Mouse (Mus musculus) liver, embryonic 14.5 days (tissue): ENCODE results near the gene Mad2l1bp. TPM values are rescaled to one million over a fixed set of nuclear protein-coding genes. Genes with fewer than 3 reads are reported as not detected.
A peak's percentile ranks its signal among the peaks of the same experiment; 100 is the strongest.

Source experiments
- ATAC-seq: fragments of 200-750 bp; cut with Nextera tagmentation; 2 replicates; pipeline ENCODE4 v1.8.0; 2017; ENCODE audit warnings: moderate number of reproducible peaks, mild to moderate bottlenecking, moderate library complexity; ENCODE audit not compliant: insufficient read depth
- DNase-seq, 3 experiments: peaks; one replicate each; pipeline ENCODE4 v3.0.0-alpha.2; 2012 to 2013; ENCODE audit warnings: low read depth in 3 of 3, low spot score in 3 of 3
- H3K27ac ChIP-seq: fragments of 300-500 bp; sonication (generic); 2 replicates; pipeline ENCODE4 v1.5.1; 2014; ENCODE audit warnings: moderate library complexity, mild to moderate bottlenecking, control low read depth, inconsistent platforms
- H3K27me3 ChIP-seq: fragments of 300-500 bp; sonication (generic); 2 replicates; pipeline ENCODE4 v1.6.1; 2014; ENCODE audit warnings: mild to moderate bottlenecking, low read length, moderate library complexity; ENCODE audit not compliant: control insufficient read depth, insufficient read depth
- H3K36me3 ChIP-seq: fragments of 300-500 bp; sonication (generic); replicated peaks from 2 replicates; pipeline ENCODE4 v1.6.1; 2014; ENCODE audit warnings: low read depth; ENCODE audit not compliant: control insufficient read depth, insufficient read depth
- H3K4me1 ChIP-seq, 2 experiments: fragments of 200-500 bp in 1 of 2; fragments of 300-500 bp in 1 of 2; sonication (generic) in 1 of 2; replicated peaks; 2 replicates each; pipeline ENCODE4 v1.6.1; 2012 to 2014; ENCODE audit warnings: antibody characterized with exemption in 1 of 2, inconsistent platforms in 1 of 2, low read length in 1 of 2; ENCODE audit not compliant: control insufficient read depth in 2 of 2, insufficient read depth in 2 of 2
- H3K4me2 ChIP-seq: fragments of 300-500 bp; sonication (generic); 2 replicates; pipeline ENCODE4 v1.6.1; 2014; ENCODE audit warnings: low read depth, mild to moderate bottlenecking, control low read depth, moderate library complexity
- H3K4me3 ChIP-seq, 2 experiments: fragments of 200-500 bp in 1 of 2; fragments of 300-500 bp in 1 of 2; sonication (generic) in 1 of 2; 2 replicates each; pipeline ENCODE4 v1.5.1; 2012 to 2014; ENCODE audit warnings: low read depth in 2 of 2, low read length in 2 of 2, mild to moderate bottlenecking in 2 of 2, control low read depth in 1 of 2, inconsistent platforms in 1 of 2, moderate library complexity in 1 of 2; ENCODE audit not compliant: insufficient read depth in 1 of 2
- H3K9ac ChIP-seq: fragments of 300-500 bp; sonication (generic); replicated peaks from 2 replicates; pipeline ENCODE4 v1.6.1; 2014; ENCODE audit warnings: mild to moderate bottlenecking, control low read depth, moderate library complexity
- H3K9me3 ChIP-seq: fragments of 300-500 bp; sonication (generic); 2 replicates; pipeline ENCODE4 v1.6.1; 2016; ENCODE audit warnings: low read length, mixed read lengths; ENCODE audit not compliant: control insufficient read depth
- CTCF ChIP-seq: IDR thresholded peaks from 2 replicates; pipeline ENCODE4 v1.5.1; 2016; ENCODE audit warnings: antibody characterized with exemption, low read depth, control low read depth
- EP300 ChIP-seq: IDR thresholded peaks from 2 replicates; pipeline ENCODE4 v1.6.1; 2016; ENCODE audit warnings: antibody characterized with exemption, low read depth
- WGBS: fragments of 180-500 bp; shearing (Covaris S2); extraction: QIAGEN DNeasy Blood & Tissue Kit; methylation state at CpG from one replicate; pipeline ENCODE4 v1.1.7; 2014; ENCODE audit not compliant: insufficient replicate concordance; 5-methylcytosine and 5-hydroxymethylcytosine counted together
- polyA plus RNA-seq, 2 experiments: library from polyadenylated mRNA; depleted of rRNA in 1 of 2; stranded (reverse) in 1 of 2; unstranded in 1 of 2; fragments of >200 nt; fragmentation: Nextera tagmentation in 1 of 2; extraction: Ambion mirVana in 1 of 2; gene quantifications; 2 replicates each; pipeline versions ENCODE4 v1.2.1 to v1.2.3; 2012 to 2014

The Mad2l1bp gene
- polyA plus RNA-seq, 2 experiments, result 25.6 to 37.2 TPM

DNA sequence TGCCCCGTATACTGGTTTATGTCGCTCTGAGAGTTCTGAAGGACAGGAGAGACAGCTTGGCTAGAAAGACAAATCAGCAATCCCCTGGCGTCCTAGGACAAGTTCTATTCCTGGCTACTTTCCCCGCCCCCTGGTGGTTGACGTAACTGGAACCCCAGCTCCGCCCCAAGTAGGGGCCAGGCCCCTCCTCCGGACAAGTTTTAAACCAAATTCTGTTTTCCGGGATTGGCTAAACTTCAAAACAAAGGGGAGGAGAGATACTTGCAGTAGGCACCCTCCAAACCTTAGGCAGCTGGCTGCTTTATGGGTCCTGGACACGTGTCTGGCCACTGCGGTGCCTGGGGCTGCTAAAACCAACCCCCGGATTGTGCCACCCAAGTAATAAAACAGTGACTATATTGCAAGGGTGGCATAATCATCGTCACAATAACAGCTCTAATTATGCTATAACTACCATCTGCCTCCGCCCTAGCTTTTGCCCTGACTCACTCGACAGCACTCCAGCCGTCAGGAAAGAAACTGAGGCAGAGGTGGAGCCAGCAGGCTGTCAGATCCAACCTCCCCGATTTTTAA is 6.8 kb upstream of the Mad2l1bp start:
- Histone ChIP-seq H3K4me1 (peaks cover 51 to 57% of the 10 kb centered on the region in 2 experiments), H3K4me2 (peak overlapping the region; percentile 73), H3K27ac (peak overlapping the region; percentile 99), H3K4me3 (peak overlapping the region; percentile 92 to 98), H3K36me3 (peaks cover 34% of the 10 kb centered on the region), H3K27me3 (no peaks in the 10 kb centered on the region), H3K9ac (peak overlapping the region; percentile 88), H3K9me3 (no peaks in the 10 kb centered on the region)
- under 1% methylated on average over 16 of the region's 16 CpGs for WGBS
- ATAC-seq, result peak; percentile 65
- peak; percentile 95 to 97 (median 96) for DNase-seq
- TF ChIP-seq CTCF (peak; percentile 72), EP300 (peak; percentile 22; the same call in 1 of the 2 replicates)

DNA sequence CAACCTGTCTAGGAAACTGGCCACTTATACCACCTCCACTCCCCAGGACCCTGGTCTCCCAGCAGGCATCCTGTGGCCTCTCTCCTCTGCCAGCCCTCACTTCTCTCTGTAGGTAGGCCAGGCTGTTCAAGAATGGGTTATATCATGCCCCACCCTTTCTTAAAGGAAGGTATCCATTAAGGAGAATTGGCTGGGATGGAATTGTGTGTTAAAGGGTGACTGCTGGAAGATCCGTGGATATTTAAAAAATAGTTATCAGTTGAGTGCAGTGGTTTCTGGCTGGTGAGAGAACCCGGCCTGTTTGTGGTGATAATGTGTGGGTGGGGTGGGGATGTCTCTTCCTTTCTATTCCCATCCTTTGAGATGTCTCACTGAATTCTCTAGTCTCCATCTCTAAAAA is 5.9 kb upstream of the Mad2l1bp start:
- peak; percentile 59 for ATAC-seq
- Histone ChIP-seq H3K9me3 (no peaks in the 10 kb centered on the region), H3K4me1 (peaks cover 51 to 59% of the 10 kb centered on the region in 2 experiments), H3K27me3 (no peaks in the 10 kb centered on the region), H3K4me2 (peak overlapping the region; percentile 73), H3K36me3 (peaks cover 25% of the 10 kb centered on the region), H3K4me3 (peak overlapping the region; percentile 92 to 98), H3K9ac (peak overlapping the region; percentile 88), H3K27ac (peak overlapping the region; percentile 99)
- TF ChIP-seq EP300 (peak; percentile 94), CTCF (no peak)
- DNase-seq, result peak; percentile 81 to 88 (median 84)
- 7% methylated on average over 2 of the region's 2 CpGs for WGBS

DNA sequence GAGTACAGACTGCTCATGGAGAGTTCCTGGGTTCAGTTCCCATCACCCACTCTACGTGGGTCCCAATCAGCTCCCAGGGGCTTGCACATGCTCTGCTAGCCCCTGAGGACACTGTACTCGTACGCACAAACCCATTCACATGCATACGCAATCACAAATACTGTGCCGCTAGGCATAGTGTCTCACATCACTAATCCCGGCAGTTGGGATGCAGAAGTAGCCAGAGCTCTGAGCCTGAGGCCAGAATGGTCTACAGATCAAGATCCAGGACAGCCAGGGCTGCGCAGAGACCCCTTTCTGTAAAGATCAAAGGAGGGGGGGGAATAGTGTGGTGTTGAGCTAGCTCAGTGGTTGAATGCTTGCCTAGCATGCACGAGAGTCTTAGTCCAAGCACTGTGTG is 3.8 kb upstream of the Mad2l1bp start:
- DNase-seq, result no peak
- Histone ChIP-seq H3K9me3 (no peaks in the 10 kb centered on the region), H3K27ac (peak overlapping the region; percentile 93), H3K4me1 (peaks cover 40 to 53% of the 10 kb centered on the region in 2 experiments), H3K36me3 (peaks cover 6% of the 10 kb centered on the region; the same call in 1 of the 2 replicates), H3K4me2 (peak overlapping the region; percentile 55), H3K9ac (peak overlapping the region; percentile 40), H3K27me3 (no peaks in the 10 kb centered on the region), H3K4me3 (peak overlapping the region in 1 of 2 experiments; percentile 24; a peak in 1 of 4 replicates)
- ATAC-seq, result no peak
- TF ChIP-seq EP300 (no peak), CTCF (no peak)
- WGBS, result 91% methylated on average over 8 of the region's 8 CpGs

DNA sequence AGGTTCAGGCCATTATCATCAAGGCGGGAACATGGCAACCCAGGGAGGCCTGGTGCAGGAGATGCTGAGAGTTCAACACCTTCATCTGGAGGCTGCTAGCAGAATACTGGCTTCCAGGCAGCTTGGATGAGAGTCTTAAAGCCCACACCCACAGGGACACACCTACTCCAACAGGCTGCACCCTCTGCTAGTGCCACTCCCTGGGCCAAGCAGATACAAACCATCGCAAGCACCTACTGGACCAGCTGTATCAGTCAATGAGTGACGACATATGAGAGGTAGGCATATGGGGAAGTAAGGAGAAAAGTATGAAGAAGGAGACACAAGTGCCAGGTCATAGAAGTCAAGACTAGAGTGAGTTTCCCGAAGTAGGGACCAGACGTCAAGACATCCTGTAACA is 3.3 kb upstream of the Mad2l1bp start:
- Histone ChIP-seq H3K27me3 (no peaks in the 10 kb centered on the region), H3K27ac (peak overlapping the region; percentile 93), H3K9ac (peak overlapping the region; percentile 40), H3K36me3 (peaks cover 4% of the 10 kb centered on the region), H3K4me2 (peak overlapping the region; percentile 55), H3K9me3 (no peaks in the 10 kb centered on the region), H3K4me1 (peaks cover 35 to 48% of the 10 kb centered on the region in 2 experiments), H3K4me3 (peak overlapping the region in 1 of 2 experiments; percentile 24; a peak in 2 of 4 replicates)
- DNase-seq (peak; percentile 70 to 78 (median 73)), ATAC-seq (peak; percentile 60)
- peak; percentile 50; the same call in 1 of the 2 replicates for TF ChIP-seq EP300
- 0 out of 2 replicates have a peak, but pooled peaks have one; percentile 12 for TF ChIP-seq CTCF
- WGBS, result 47% methylated on average over 5 of the region's 5 CpGs

DNA sequence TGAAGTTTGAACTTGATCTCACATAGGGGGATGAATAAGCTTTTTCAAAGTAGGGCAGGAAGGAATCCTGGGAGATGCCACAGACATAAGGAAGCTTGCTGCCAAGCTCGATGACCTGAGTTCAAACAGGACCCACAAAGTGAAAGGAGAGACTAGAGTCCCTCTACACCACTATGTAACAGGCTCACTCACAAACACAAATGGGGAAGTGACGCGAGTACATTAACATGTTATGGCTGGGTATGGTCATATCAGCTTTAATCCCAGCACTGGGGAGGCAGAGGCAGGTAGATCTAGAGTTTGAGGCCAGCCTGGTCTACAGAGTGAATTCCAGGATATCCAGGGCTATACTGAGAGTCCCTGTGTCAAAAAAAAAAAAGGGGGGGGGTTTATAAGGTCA is 983 bp upstream of the Mad2l1bp start:
- Histone ChIP-seq H3K4me1 (peaks cover 33 to 45% of the 10 kb centered on the region in 2 experiments), H3K27ac (peak overlapping the region; percentile 8; the same call in 1 of the 2 replicates)
- 77% methylated on average over 3 of the region's 3 CpGs for WGBS

More for the DNA sequence above, 983 bp upstream of the Mad2l1bp start:
- H3K4me3 ChIP-seq, result no peak overlapping the region
- H3K36me3 ChIP-seq, result peaks cover 11% of the 10 kb centered on the region
- H3K4me2 ChIP-seq, result no peak overlapping the region
- DNase-seq (no peak), ATAC-seq (no peak)
- no peaks in the 10 kb centered on the region for H3K27me3 ChIP-seq
- H3K9me3 ChIP-seq, result no peaks in the 10 kb centered on the region
- no peak for TF ChIP-seq CTCF
- TF ChIP-seq EP300, result no peak
- H3K9ac ChIP-seq, result no peak overlapping the region
